Mouse (Mus musculus): ENCODE data around the gene Ccdc85c. TPM values are rescaled to one million over a fixed set of nuclear protein-coding genes. Genes with fewer than 3 reads are reported as not detected.

The Ccdc85c gene
- total and polyA plus RNA-seq, 3 experiments = 14.0 to 32.4 (median 15.2) TPM

GRCm38 (mm10) chr12:108308363-108308856 lies 33.2 kb upstream of the Ccdc85c start:
- no peak for TF ChIP-seq E2F4 (IDR thresholded peaks at IDR 0.05; ENCODE audit: insufficient replicate concordance, low read depth, low read length)
- no peak for TF ChIP-seq MEF2A (IDR thresholded peaks at IDR 0.05; ENCODE audit: borderline replicate concordance, low read depth, low read length)
- no peak for TF ChIP-seq ETS1 (conservative IDR thresholded peaks at IDR 0.05; ENCODE audit: low read depth, low read length)
- TF ChIP-seq NELFE (IDR thresholded peaks at IDR 0.05; ENCODE audit: low read depth, low read length) = no peak
- no peak for TF ChIP-seq MXI1 (IDR thresholded peaks at IDR 0.05; ENCODE audit: low read depth, low read length)
- no peak for TF ChIP-seq ZKSCAN1 (IDR thresholded peaks at IDR 0.05; ENCODE audit: borderline replicate concordance, low read depth, low read length)
- peak; percentile 50; the same call in 1 of the 2 replicates for TF ChIP-seq BHLHE40 (IDR thresholded peaks at IDR 0.05; ENCODE audit: low read depth, low read length)
- no peak for TF ChIP-seq JUN (IDR thresholded peaks at IDR 0.05; ENCODE audit: insufficient read depth, low read depth, low read length)
- no peak for TF ChIP-seq KAT2A (IDR thresholded peaks at IDR 0.05; ENCODE audit: insufficient replicate concordance, low read length)
- TF ChIP-seq MAX (IDR thresholded peaks at IDR 0.05; ENCODE audit: low read length) = peak; percentile 36; the same call in 1 of the 2 replicates
- peaks cover 0 to 23% of the 10 kb centered on the region in 2 experiments; a peak in 2 of 4 replicates for H3K4me1 ChIP-seq (ENCODE audit: control insufficient read depth in 1 of 2, insufficient read depth in 2 of 2)
- H3K79me2 ChIP-seq (replicated peaks; ENCODE audit: control insufficient read depth, extremely low read depth, insufficient read depth, poor library complexity, severe bottlenecking) = no peaks in the 10 kb centered on the region
- H3K4me3 ChIP-seq (replicated peaks in 1 of 3; ENCODE audit: low read depth in 2 of 3, low read length in 2 of 3, poor library complexity in 1 of 3) = no peak overlapping the region
- in situ Hi-C loops (cut with MboI; ENCODE audit: low pct_ligation_motif_present, low pct_unique_long_range_greater_than_20kb, low sequenced_read_pairs) = no loop called here
- peaks cover 51% of the 10 kb centered on the region for H3K27me3 ChIP-seq (replicated peaks)
- no peak overlapping the region for H3K27ac ChIP-seq (ENCODE audit: insufficient read depth, low read depth)
- DNase-seq (ENCODE audit: extremely low read depth) = peak; percentile 34
- dilution Hi-C loops (cut with MboI; ENCODE audit: extremely low pct_ligation_motif_present, extremely low pct_unique_long_range_greater_than_20kb, low sequenced_read_pairs) = no loop called here
- H3K9me3 ChIP-seq (replicated peaks; ENCODE audit: low read length) = peaks cover 2% of the 10 kb centered on the region
- no peak overlapping the region for H3K9ac ChIP-seq (ENCODE audit: insufficient read depth, low read depth)
- no peak overlapping the region for H3K4me2 ChIP-seq (ENCODE audit: insufficient read depth, low read depth, poor library complexity, severe bottlenecking)
- H3K36me3 ChIP-seq (replicated peaks in 1 of 2; ENCODE audit: control insufficient read depth in 1 of 2, insufficient read depth in 1 of 2, low read length in 1 of 2) = no peaks in the 10 kb centered on the region

- peaks cover 0 to 23% of the 10 kb centered on the region in 2 experiments; a peak in 2 of 4 replicates for H3K4me1 ChIP-seq (ENCODE audit: control insufficient read depth in 1 of 2, insufficient read depth in 2 of 2)
- no peak overlapping the region for H3K4me3 ChIP-seq (replicated peaks in 1 of 3; ENCODE audit: low read depth in 2 of 3, low read length in 2 of 3, poor library complexity in 1 of 3)
- H3K9ac ChIP-seq (ENCODE audit: insufficient read depth, low read depth) = no peak overlapping the region
- no peak overlapping the region for H3K4me2 ChIP-seq (ENCODE audit: insufficient read depth, low read depth, poor library complexity, severe bottlenecking)
- H3K79me2 ChIP-seq (replicated peaks; ENCODE audit: control insufficient read depth, extremely low read depth, insufficient read depth, poor library complexity, severe bottlenecking) = no peaks in the 10 kb centered on the region
- TF ChIP-seq CTCF (conservative IDR thresholded peaks at IDR 0.05 in 1 of 2, IDR thresholded peaks at IDR 0.05 in 1 of 2; ENCODE audit: low read depth in 2 of 2, low read length in 2 of 2) (peak; percentile 31 to 43; a peak in 3 of 4 replicates), CHD1 (IDR thresholded peaks at IDR 0.05; ENCODE audit: low read depth, low read length) (no peak)
- dilution Hi-C loops (cut with MboI; ENCODE audit: extremely low pct_ligation_motif_present, extremely low pct_unique_long_range_greater_than_20kb, low sequenced_read_pairs) (no loop called here), in situ Hi-C loops (cut with MboI; ENCODE audit: low pct_ligation_motif_present, low pct_unique_long_range_greater_than_20kb, low sequenced_read_pairs) (no loop called here)
- DNase-seq (ENCODE audit: extremely low read depth) = peak; percentile 49
- H3K36me3 ChIP-seq (replicated peaks in 1 of 2; ENCODE audit: control insufficient read depth in 1 of 2, insufficient read depth in 1 of 2, low read length in 1 of 2) = no peaks in the 10 kb centered on the region
- H3K27ac ChIP-seq (ENCODE audit: insufficient read depth, low read depth) = no peak overlapping the region
- H3K9me3 ChIP-seq (replicated peaks; ENCODE audit: low read length) = peaks cover 3% of the 10 kb centered on the region
- peaks cover 58% of the 10 kb centered on the region for H3K27me3 ChIP-seq (replicated peaks)
These were observed 32.3 kb upstream of the Ccdc85c start for GRCm38 (mm10) chr12:108307553-108307952.

All from CH12.LX (cell line).